Mouse (Mus musculus) heart, adult 18-20 months (tissue): ENCODE results near the gene Trim34b. TPM values are rescaled to one million over a fixed set of nuclear protein-coding genes. Genes with fewer than 3 reads are reported as not detected.
A peak's percentile ranks its signal among the peaks of the same experiment; 100 is the strongest.
"Not testable (repeated sequence)": the region's sequence is repeated elsewhere in the genome, so short reads cannot be mapped to it uniquely, and the experiment has no call there.

Source experiments
- DNase-seq, 2 experiments: peaks; one replicate each; pipeline ENCODE4 v3.0.0; 2021 to 2022; ENCODE audit warnings: mixed read lengths in 1 of 2
- long read RNA-seq, 2 experiments: library from polyadenylated mRNA; stranded (forward); transcript quantifications; one replicate each; pipeline ENCODE4 v2.0.0; 2021
- total RNA-seq, 2 experiments: library from RNA; stranded (reverse); gene quantifications; 2 replicates each; pipeline ENCODE4 v1.2.3; 2021

The Trim34b gene
- total RNA-seq, result under 1 TPM; 0.36 to 0.60 TPM
- long read RNA-seq, experiment 1, result 0 reads
- long read RNA-seq, experiment 2, result 0 reads

GRCm38 (mm10) chr7:104329171-104329570 lies at the start of gene Trim34b:
Gene Trim34b (plus strand): TSS chr7:104329471.
- DNase-seq, result not testable (repeated sequence)

GRCm38 (mm10) chr7:104287576-104288443 lies 41.5 kb upstream of the Trim34b start, which contains the start of gene Trim5:
Gene Trim5 (minus strand): TSS chr7:104288094.
- peak; percentile 17 to 53 for DNase-seq

GRCm38 (mm10) chr7:104290641-104291040 lies 38.6 kb upstream of the Trim34b start:
- no peak for DNase-seq

GRCm38 (mm10) chr7:104291638-104292400 lies 37.5 kb upstream of the Trim34b start:
- no peak for DNase-seq

- DNase-seq, result peak; percentile 23 to 33
Observed at GRCm38 (mm10) chr7:104314796-104315353, 14.4 kb upstream of the Trim34b start.

- not testable (repeated sequence) for DNase-seq
Observed at GRCm38 (mm10) chr7:104315369-104316080, 13.7 kb upstream of the Trim34b start, which contains the start of gene Trim12a. Gene Trim12a (minus strand): TSS chr7:104315466.

- DNase-seq, result no peak
Observed at GRCm38 (mm10) chr7:104322028-104322427, 7.2 kb upstream of the Trim34b start.

GRCm38 (mm10) chr7:104335547-104335946 lies 6.3 kb downstream of the Trim34b start:
- DNase-seq, result not testable (repeated sequence)

- DNase-seq, result not testable (repeated sequence)
Observed at GRCm38 (mm10) chr7:104340744-104341143, 11.5 kb downstream of the Trim34b start.

GRCm38 (mm10) chr7:104348043-104348442 lies 18.8 kb downstream of the Trim34b start:
- DNase-seq, result not testable (repeated sequence)

- DNase-seq, result peak; percentile 80 to 93
Observed at GRCm38 (mm10) chr7:104352717-104353599, 23.7 kb downstream of the Trim34b start, which contains the start of gene Trim12c. Gene Trim12c (minus strand): TSS chr7:104353362.

- no peak for DNase-seq
Observed at GRCm38 (mm10) chr7:104353600-104353967, 24.3 kb downstream of the Trim34b start.

GRCm38 (mm10) chr7:104366339-104366738 lies 37.1 kb downstream of the Trim34b start:
- DNase-seq, result no peak

- peak; percentile 47 to 70 for DNase-seq
Observed at GRCm38 (mm10) chr7:104369736-104370414, 40.6 kb downstream of the Trim34b start, which contains the start of gene Trim30b. Gene Trim30b (minus strand): TSS chr7:104369884.

Other genes with a start within 250 kb of the Trim34b start
- not detected for gene Olfr645, start 244.0 kb upstream of the Trim34b start, total RNA-seq
- gene Olfr646, start 224.6 kb upstream of the Trim34b start, total RNA-seq, result not detected
- not detected for gene Ubqln5, start 199.6 kb upstream of the Trim34b start, total RNA-seq
- gene Olfr643, start 192.1 kb upstream of the Trim34b start, total RNA-seq, result not detected
- not detected for gene Ubqln3, start 186.2 kb upstream of the Trim34b start, total RNA-seq
- not detected for gene Ubqlnl, start 178.9 kb upstream of the Trim34b start, total RNA-seq
- gene Olfm5, start 164.6 kb upstream of the Trim34b start, total RNA-seq, result not detected
- not detected for gene Olfr648, start 146.1 kb upstream of the Trim34b start, total RNA-seq
- gene Olfr649, start 133.5 kb upstream of the Trim34b start, total RNA-seq, result not detected
- gene Trim6, start 110.7 kb upstream of the Trim34b start, total RNA-seq, result under 1 TPM; 0.30 to 0.67 TPM
- gene Trim34a, start 85.0 kb upstream of the Trim34b start, total RNA-seq, result 1 to 10 TPM; 3.9 to 4.7 TPM
- gene Trim5, start 41.4 kb upstream of the Trim34b start, total RNA-seq, result 1 to 10 TPM; 2.3 to 2.7 TPM
- gene Trim12a, start 14.0 kb upstream of the Trim34b start, total RNA-seq, result 1 to 10 TPM; 5.9 to 7.0 TPM
- 1 to 10 TPM; 4.1 to 4.9 TPM for gene Trim12c, start 23.9 kb downstream of the Trim34b start, total RNA-seq
- gene Trim30b, start 40.4 kb downstream of the Trim34b start, total RNA-seq, result under 1 TPM in 1 of 2 experiments, not detected in 1; 0.21 TPM
- under 1 TPM; 0.39 to 0.45 TPM for gene Trim30c, start 71.4 kb downstream of the Trim34b start, total RNA-seq
- gene Trim30a, start 135.7 kb downstream of the Trim34b start, total RNA-seq, result 1 to 10 TPM; 4.3 to 4.9 TPM
- under 1 TPM; 0.87 to 0.97 TPM for gene Trim30d, start 178.4 kb downstream of the Trim34b start, total RNA-seq
- gene Olfr651, start 220.7 kb downstream of the Trim34b start, total RNA-seq, result not detected
- gene Olfr652, start 231.4 kb downstream of the Trim34b start, total RNA-seq, result not detected
- not detected for gene Olfr653, start 247.8 kb downstream of the Trim34b start, total RNA-seq